Mouse (Mus musculus): Measurements from ENCODE around the gene Fkbp14.

Fkbp14 gene

GRCm38 (mm10) chr6:54548314-54549019 lies 48.6 kb downstream of the Fkbp14 start:
- peak; percentile 68 for DNase-seq (ENCODE audit: low spot score)

DNA sequence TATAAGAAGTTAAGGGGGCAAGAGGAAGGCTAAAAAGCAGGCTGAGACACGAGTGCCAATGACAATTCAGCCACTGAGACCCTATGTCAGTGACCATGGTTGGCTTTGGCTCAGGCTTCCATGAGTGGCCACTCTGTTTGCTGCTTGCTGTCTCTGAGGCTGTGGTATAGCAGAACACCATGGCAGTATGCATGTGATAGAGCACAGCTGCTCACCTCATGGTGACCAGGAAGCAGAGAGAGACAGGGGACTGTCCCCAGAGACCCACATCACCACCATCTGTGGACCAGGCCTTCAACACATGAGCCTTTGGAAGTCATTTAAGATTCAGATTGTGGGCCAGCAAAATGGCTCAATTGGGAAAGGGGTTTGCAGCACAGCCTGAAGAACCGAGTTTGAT lies 53.5 kb downstream of the Fkbp14 start:
- no peak for DNase-seq (ENCODE audit: low spot score)

- DNase-seq (ENCODE audit: low spot score) = no peak
Observed at GRCm38 (mm10) chr6:54542836-54543235, 54.3 kb downstream of the Fkbp14 start.

- peak; percentile 67 for DNase-seq (ENCODE audit: low spot score)
Observed at GRCm38 (mm10) chr6:54540252-54540887, 56.7 kb downstream of the Fkbp14 start.

GRCm38 (mm10) chr6:54539396-54539795 lies 57.7 kb downstream of the Fkbp14 start:
- no peak for DNase-seq (ENCODE audit: low spot score)

DNA sequence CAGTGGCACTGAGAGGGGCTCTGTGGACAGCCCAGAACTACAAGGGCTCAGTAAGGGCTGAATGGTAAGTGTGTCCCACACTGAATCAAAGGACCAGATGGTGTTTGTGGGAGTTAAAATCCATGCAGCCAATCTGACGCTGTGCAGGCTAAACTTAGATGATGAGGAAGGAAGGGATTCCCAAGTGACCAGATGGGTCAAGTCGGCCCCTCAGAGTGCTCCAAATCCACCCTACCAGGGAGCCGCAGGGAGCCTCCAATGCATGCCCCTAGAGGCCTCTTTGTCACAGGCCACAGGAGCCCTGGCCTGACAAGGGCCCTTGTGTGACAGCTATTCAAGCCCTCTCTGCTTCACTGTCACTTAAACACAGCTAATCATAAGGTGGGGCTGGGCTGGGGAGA lies 58.3 kb downstream of the Fkbp14 start:
- DNase-seq (ENCODE audit: low spot score) = no peak

DNA sequence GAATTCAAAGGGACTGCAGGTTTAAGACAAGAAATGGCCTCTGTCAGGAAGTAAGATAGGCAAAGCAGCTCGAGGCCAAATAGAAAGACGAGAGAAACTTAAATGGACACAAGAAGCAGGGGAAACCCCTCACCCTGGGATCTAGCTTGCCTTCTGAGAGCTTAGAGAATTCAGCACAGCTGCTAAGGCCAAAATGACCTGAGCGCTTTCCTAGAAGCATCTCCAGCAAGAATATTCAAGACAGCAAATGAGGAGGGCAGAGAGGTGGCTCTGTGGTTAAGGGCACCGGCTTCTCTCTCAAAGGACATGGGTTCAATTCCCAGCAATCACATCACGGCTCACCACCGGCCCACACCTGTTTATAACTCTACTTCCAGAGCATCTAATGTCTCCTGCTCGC lies 60.1 kb downstream of the Fkbp14 start:
- no peak for DNase-seq (ENCODE audit: low spot score)

DNA sequence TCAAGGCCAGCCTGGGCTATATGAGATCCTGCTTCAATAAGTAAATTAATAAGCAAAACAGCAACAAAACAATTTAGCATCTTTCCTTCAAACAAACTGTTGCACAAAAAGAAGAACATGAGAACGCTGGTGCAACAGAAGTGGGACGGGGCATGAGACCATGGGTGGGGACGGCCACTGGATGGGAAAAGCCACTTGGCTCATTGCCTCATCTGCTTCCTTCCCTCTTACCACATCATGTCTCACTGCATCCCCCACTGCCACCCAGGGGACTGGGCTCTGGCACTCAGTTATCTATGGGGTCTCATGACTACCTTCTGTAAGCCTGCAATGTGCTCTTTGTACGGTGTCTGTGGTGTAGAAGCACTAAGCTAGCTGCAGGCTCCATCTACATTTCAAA lies 61.6 kb downstream of the Fkbp14 start:
- no peak for DNase-seq (ENCODE audit: low spot score)

DNA sequence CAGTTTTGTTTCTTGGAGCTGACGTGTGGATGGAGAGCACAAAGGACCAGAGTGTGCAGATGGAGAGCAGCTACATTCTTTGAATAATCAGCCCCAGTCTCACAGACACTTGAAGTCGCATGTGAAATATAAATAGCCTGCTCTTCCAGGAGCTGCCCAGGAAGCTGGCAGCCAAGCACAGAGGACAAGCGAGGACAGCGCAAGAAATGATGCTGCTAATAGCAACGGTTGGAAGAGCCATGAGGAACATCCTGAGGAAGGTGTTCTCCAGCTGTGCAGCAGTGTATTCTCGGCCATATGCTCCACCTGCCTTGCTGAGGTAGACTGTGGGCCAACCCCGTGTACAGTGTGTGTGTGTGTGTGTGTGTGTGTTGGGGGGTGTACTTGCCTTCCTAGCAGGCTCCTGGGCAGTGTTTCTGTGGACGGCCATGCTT lies 66.0 kb downstream of the Fkbp14 start:
- no peak for DNase-seq (ENCODE audit: low spot score)

- no peak for DNase-seq (ENCODE audit: low spot score)
Observed at GRCm38 (mm10) chr6:54530182-54530581, 66.9 kb downstream of the Fkbp14 start.

DNA sequence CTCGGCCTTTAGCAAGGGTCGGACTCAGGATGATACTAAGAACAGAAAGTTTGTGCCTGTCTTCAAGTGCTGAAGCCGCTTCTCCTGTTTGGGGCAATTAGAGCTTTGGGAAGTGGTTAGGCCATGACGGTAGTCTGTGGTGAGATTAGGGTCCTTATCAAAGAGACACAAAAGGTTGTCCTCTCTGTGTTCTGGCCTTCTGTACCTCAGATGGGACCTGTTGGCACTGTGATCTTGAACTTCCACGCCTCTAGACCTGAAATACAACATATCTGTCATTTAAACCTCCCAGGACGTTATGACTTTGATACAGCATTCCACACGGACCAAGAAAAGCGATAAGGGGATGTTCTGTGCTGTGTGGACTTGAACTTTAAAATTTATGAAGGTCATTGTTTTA lies 68.4 kb downstream of the Fkbp14 start:
- no peak for DNase-seq (ENCODE audit: low spot score)

Measured in testis, postnatal 10 days (tissue).